Mouse (Mus musculus): ENCODE measurements at regions not wholly inside any gene's neighbourhood (a gene's known extent, or its start where the extent isn't known, plus 50 kb on each side); places are given as distances from the start of the nearest gene placed in this dataset.
"Not testable (repeated sequence)": the region's sequence is repeated elsewhere in the genome, so short reads cannot be mapped to it uniquely, and the experiment has no call there.

- TF ChIP-seq CTCF (IDR thresholded peaks at IDR 0.05; ENCODE audit: control insufficient read depth, insufficient read depth, insufficient read length) (no peak), FOSL1 (IDR thresholded peaks at IDR 0.05; ENCODE audit: insufficient read depth, low read length, poor library complexity, severe bottlenecking) (no peak), USF1 (IDR thresholded peaks at IDR 0.05; ENCODE audit: low read depth) (no peak), CEBPB (IDR thresholded peaks at IDR 0.05; ENCODE audit: low read depth) (no peak), MYOD1 (IDR thresholded peaks at IDR 0.05; ENCODE audit: control insufficient read depth, insufficient read length, low read depth) (no peak), MAX (IDR thresholded peaks at IDR 0.05) (no peak), MYOG (IDR thresholded peaks at IDR 0.05; ENCODE audit: control insufficient read depth, extremely low read depth, insufficient read length) (no peak)
- Histone ChIP-seq H3K79me2 (ENCODE audit: control insufficient read depth, insufficient read depth) (no peaks in the 10 kb centered on the region), H3K36me3 (ENCODE audit: control insufficient read depth, insufficient read depth) (no peaks in the 10 kb centered on the region), H3ac (ENCODE audit: control insufficient read depth, insufficient read length, low read depth) (no peak overlapping the region), H3K4me3 (ENCODE audit: insufficient read depth, poor library complexity, severe bottlenecking) (no peak overlapping the region), H3K27me3 (ENCODE audit: control insufficient read depth, insufficient read depth, insufficient read length) (no peaks in the 10 kb centered on the region), H3K79me3 (ENCODE audit: low read depth) (no peaks in the 10 kb centered on the region)
Measured at GRCm38 (mm10) chr1:189136731-189137385, 129.2 kb upstream of the Kctd3 start.

- Histone ChIP-seq H3K4me3 (ENCODE audit: insufficient read depth, poor library complexity, severe bottlenecking) (no peak overlapping the region), H3K27me3 (ENCODE audit: control insufficient read depth, insufficient read depth, insufficient read length) (no peaks in the 10 kb centered on the region), H3K79me3 (ENCODE audit: low read depth) (no peaks in the 10 kb centered on the region), H3K36me3 (ENCODE audit: control insufficient read depth, insufficient read depth) (no peaks in the 10 kb centered on the region), H3ac (ENCODE audit: control insufficient read depth, insufficient read length, low read depth) (no peak overlapping the region), H3K79me2 (ENCODE audit: control insufficient read depth, insufficient read depth) (no peaks in the 10 kb centered on the region)
- TF ChIP-seq CTCF (IDR thresholded peaks at IDR 0.05; ENCODE audit: control insufficient read depth, insufficient read depth, insufficient read length) (no peak), MYOD1 (IDR thresholded peaks at IDR 0.05; ENCODE audit: control insufficient read depth, insufficient read length, low read depth) (no peak), MYOG (IDR thresholded peaks at IDR 0.05; ENCODE audit: control insufficient read depth, extremely low read depth, insufficient read length) (no peak), CEBPB (IDR thresholded peaks at IDR 0.05; ENCODE audit: low read depth) (no peak), MAX (IDR thresholded peaks at IDR 0.05) (no peak), USF1 (IDR thresholded peaks at IDR 0.05; ENCODE audit: low read depth) (no peak), FOSL1 (IDR thresholded peaks at IDR 0.05; ENCODE audit: insufficient read depth, low read length, poor library complexity, severe bottlenecking) (no peak)
Measured at GRCm38 (mm10) chr1:189135826-189136225, 128.2 kb upstream of the Kctd3 start.

- H3K27me3 ChIP-seq (ENCODE audit: control insufficient read depth, insufficient read depth, insufficient read length) = no peaks in the 10 kb centered on the region
- TF ChIP-seq FOSL1 (IDR thresholded peaks at IDR 0.05; ENCODE audit: insufficient read depth, low read length, poor library complexity, severe bottlenecking) = no peak
- TF ChIP-seq MYOG (IDR thresholded peaks at IDR 0.05; ENCODE audit: control insufficient read depth, extremely low read depth, insufficient read length) = no peak
- no peak for TF ChIP-seq USF1 (IDR thresholded peaks at IDR 0.05; ENCODE audit: low read depth)
- TF ChIP-seq CEBPB (IDR thresholded peaks at IDR 0.05; ENCODE audit: low read depth) = no peak
- TF ChIP-seq MAX (IDR thresholded peaks at IDR 0.05) = no peak
- TF ChIP-seq MYOD1 (IDR thresholded peaks at IDR 0.05; ENCODE audit: control insufficient read depth, insufficient read length, low read depth) = no peak
- no peak for TF ChIP-seq CTCF (IDR thresholded peaks at IDR 0.05; ENCODE audit: control insufficient read depth, insufficient read depth, insufficient read length)
- H3K79me2 ChIP-seq (ENCODE audit: control insufficient read depth, insufficient read depth) = no peaks in the 10 kb centered on the region
- H3ac ChIP-seq (ENCODE audit: control insufficient read depth, insufficient read length, low read depth) = no peak overlapping the region
- H3K4me3 ChIP-seq (ENCODE audit: insufficient read depth, poor library complexity, severe bottlenecking) = no peak overlapping the region
- no peaks in the 10 kb centered on the region for H3K79me3 ChIP-seq (ENCODE audit: low read depth)
- no peaks in the 10 kb centered on the region for H3K36me3 ChIP-seq (ENCODE audit: control insufficient read depth, insufficient read depth)
Measured at GRCm38 (mm10) chr1:189128706-189129105, 121.1 kb upstream of the Kctd3 start.

- H3K79me2 ChIP-seq (ENCODE audit: control insufficient read depth, insufficient read depth); H3K4me3 ChIP-seq (ENCODE audit: insufficient read depth, poor library complexity, severe bottlenecking); H3K36me3 ChIP-seq (ENCODE audit: control insufficient read depth, insufficient read depth); H3K27me3 ChIP-seq (ENCODE audit: control insufficient read depth, insufficient read depth, insufficient read length); H3ac ChIP-seq (ENCODE audit: control insufficient read depth, insufficient read length, low read depth); H3K79me3 ChIP-seq (ENCODE audit: low read depth): not testable (repeated sequence)
Measured at GRCm38 (mm10) chr1:189128246-189128645, 120.6 kb upstream of the Kctd3 start.

GRCm38 (mm10) chr1:189127367-189127766 lies 119.7 kb upstream of the Kctd3 start:
- H3K79me3 ChIP-seq (ENCODE audit: low read depth) = no peaks in the 10 kb centered on the region
- no peak overlapping the region for H3ac ChIP-seq (ENCODE audit: control insufficient read depth, insufficient read length, low read depth)
- H3K27me3 ChIP-seq (ENCODE audit: control insufficient read depth, insufficient read depth, insufficient read length) = no peaks in the 10 kb centered on the region
- H3K36me3 ChIP-seq (ENCODE audit: control insufficient read depth, insufficient read depth) = no peaks in the 10 kb centered on the region
- no peak overlapping the region for H3K4me3 ChIP-seq (ENCODE audit: insufficient read depth, poor library complexity, severe bottlenecking)
- TF ChIP-seq USF1 (IDR thresholded peaks at IDR 0.05; ENCODE audit: low read depth) (no peak), FOSL1 (IDR thresholded peaks at IDR 0.05; ENCODE audit: insufficient read depth, low read length, poor library complexity, severe bottlenecking) (no peak), MYOD1 (IDR thresholded peaks at IDR 0.05; ENCODE audit: control insufficient read depth, insufficient read length, low read depth) (no peak), CTCF (IDR thresholded peaks at IDR 0.05; ENCODE audit: control insufficient read depth, insufficient read depth, insufficient read length) (no peak), MYOG (IDR thresholded peaks at IDR 0.05; ENCODE audit: control insufficient read depth, extremely low read depth, insufficient read length) (no peak), CEBPB (IDR thresholded peaks at IDR 0.05; ENCODE audit: low read depth) (no peak), MAX (IDR thresholded peaks at IDR 0.05) (no peak)
- H3K79me2 ChIP-seq (ENCODE audit: control insufficient read depth, insufficient read depth) = no peaks in the 10 kb centered on the region

Data from C2C12 (cell line).